Mouse (Mus musculus) cerebellum, adult 9-11 months (tissue): Measurements from ENCODE around the gene Gm10563.
"Not testable (repeated sequence)": the region's sequence is repeated elsewhere in the genome, so short reads cannot be mapped to it uniquely, and the experiment has no call there.

Source experiments
- DNase-seq: peaks from one replicate; pipeline ENCODE4 v3.0.0; 2022

Gm10563 gene

GRCm38 (mm10) chr4:155645308-155645707 is at the start of gene Gm10563:
TSS of gene Gm10563 (minus strand) at chr4:155645408.
- not testable (repeated sequence) for DNase-seq

- DNase-seq = peak; percentile 87
Observed at GRCm38 (mm10) chr4:155694482-155695401, 49.5 kb upstream of the Gm10563 start.

GRCm38 (mm10) chr4:155694111-155694481 is 48.9 kb upstream of the Gm10563 start, which contains the start of gene Fndc10:
TSS of gene Fndc10 (plus strand) at chr4:155694342.
- DNase-seq = peak; percentile 90

DNA sequence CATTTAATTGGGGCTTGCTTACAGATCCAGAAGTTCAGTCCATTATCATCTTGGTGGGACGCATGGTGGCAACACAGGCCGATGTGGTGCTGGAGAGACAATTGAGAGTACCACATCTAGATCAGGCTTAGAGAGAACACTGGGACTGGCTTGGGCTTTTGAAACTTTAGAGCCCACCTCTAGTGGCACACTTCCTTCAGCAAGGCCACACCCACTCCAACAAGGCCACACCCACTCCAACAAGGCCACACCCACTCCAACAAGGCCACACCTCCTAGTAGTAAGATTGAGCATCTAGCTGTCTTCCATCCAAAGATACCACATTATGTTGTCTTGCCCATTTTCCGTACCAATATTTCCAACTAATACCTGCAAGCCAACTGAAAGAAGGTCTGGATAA is 47.2 kb upstream of the Gm10563 start:
- DNase-seq = no peak

DNA sequence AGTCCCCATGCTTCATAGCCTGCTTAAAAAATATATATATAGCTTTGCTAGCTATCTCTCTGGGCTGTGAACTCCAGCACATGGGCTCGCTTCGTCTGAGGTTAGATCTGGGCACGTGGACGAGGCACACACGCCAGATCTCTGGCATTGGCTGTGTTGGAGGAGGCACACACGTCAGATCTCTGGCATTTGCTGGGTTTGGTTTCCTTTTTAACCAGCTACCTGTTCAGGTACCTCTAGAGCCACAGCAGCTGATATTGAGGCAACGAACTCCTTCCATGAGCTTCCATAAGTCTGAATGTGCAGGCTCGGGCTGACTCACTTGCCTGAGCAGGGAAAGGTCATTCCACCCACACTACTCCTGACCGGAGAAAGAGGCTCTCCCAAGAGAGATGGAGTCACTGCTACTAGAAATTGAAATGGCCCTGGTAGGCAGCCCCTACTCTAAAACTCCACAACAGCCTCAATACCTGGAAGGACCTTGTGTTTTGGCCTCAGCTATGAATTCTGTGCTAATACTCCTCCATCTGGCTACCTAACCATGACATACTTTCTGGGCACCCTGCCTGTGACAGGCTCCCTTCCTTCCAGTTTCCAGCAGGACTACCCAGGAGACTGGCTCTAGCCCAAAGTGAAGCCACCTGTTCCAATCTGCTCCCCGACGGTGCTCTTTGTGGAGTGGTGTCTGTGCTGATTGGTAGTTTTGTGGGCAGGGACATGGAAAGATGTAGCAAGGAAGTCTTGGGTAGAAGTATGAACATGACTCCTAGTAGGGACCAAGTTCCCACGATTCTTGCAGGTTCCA is 45.6 kb upstream of the Gm10563 start:
- DNase-seq = peak; percentile 99

DNA sequence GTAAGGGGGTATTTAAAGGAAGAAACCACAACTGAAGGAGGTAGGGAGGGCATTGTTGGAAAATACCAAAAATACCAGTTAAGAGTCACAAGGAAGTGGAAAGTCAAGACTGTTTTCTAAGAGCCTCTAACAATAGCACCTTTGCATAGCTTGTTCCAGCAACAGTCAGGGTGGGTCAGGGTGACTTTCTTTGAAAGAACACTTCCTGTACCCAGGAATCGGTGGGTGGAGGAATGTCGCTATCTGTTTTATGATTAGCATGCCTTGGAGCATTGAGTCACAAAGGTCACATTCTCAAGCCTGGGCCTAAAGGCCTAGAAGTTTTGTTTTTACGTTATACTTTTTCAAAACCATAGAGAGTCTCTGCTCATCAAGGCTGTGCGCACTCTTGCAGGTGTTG is 42.6 kb upstream of the Gm10563 start:
- peak; percentile 17 for DNase-seq

DNA sequence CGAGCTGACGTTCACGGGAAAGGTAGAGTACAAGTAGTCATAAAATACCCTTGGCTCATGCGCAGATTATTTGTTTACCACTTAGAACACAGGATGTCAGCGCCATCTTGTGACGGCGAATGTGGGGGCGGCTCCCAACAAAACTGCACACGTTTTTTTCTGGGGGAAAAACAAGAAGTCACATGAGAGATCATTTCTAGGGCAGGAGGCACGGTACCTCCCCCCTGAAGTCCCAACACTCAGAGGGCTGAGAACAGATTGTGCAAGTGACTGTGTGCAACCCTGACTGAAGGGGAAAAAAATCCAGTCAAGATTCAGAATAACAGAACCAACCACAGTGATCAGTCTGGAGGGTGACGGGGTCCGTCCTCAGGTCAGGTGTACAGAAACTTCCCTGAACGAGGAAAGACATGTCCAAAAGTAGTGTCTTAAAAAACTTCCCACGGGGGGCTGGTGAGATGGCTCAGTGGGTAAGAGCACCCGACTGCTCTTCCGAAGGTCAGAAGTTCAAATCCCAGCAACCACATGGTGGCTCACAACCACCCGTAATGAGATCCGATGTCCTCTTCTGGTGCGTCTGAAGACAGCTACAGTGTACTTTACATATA is 38.6 kb upstream of the Gm10563 start:
- not testable (repeated sequence) for DNase-seq

GRCm38 (mm10) chr4:155675991-155676390 is 30.8 kb upstream of the Gm10563 start:
- DNase-seq = peak; percentile 70

GRCm38 (mm10) chr4:155672082-155672481 is 26.9 kb upstream of the Gm10563 start:
- DNase-seq = no peak

- DNase-seq = peak; percentile 67
Observed at GRCm38 (mm10) chr4:155670236-155670635, 25.0 kb upstream of the Gm10563 start.

DNA sequence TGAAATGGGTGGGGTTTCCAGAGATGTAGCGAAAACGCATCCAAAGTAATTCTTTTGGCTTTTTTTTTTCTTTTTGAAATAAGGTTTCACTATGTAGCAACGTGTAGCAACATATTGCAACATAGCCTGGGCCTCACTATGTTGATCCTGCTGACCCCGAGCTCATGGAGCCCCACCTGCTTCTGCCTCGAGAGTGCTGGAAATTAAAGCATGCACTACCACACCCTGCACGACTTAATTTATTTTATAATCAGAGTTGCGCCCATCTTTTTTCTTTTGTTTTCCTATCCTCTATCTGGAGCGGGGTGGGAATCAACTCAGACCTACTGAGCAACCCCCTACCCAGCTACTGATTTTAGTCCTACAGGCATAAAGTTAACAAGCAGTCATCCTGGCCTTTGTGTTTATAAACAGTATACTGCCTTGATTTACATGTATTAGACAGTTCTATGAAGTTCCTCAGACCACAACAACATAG is 24.4 kb upstream of the Gm10563 start:
- DNase-seq = no peak

DNA sequence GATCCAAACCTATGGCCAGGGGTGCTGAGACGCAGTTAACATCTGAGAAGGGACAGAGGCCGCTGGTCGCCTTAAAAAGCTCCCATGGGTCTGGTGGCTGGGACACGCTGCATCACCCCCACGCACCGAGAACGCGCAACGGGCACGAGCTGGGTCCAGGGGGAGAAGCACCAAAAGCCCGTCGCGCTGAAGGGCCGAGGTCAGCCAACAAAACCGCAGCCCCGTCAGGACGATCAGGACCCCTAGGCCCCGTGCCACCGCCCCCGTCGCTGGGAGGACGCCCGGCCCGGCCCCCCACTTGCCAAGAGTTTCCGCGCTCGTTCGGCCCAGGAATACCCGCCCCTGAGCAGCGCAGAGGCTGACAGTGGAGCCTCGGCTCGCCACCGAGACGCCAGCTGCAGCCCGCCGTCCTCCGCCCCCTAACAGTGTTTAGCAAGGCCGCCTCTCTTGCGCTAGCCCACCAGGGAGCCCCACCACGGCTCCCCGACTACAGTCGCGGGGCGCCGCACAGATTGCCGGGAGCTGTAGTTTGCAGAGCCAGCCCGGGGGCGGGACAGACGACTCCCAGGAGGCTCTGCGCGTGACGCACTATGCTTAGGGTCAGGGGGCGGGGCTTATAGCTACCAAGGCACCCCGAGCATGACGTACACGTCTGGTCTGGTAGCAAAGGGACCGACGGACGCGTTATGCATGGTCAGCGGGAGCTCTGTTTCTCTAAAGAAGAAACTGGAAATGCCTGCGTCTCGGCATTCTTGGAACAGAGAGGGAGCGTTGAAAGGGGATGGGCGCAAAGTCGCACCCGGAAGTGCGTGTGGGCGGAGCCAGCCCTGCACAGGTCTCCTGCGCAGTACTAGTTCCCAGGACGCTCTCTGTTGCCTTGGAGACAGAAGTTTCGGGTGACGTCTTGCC is 23.7 kb upstream of the Gm10563 start, which contains the start of gene Mib2:
TSS of gene Mib2 (minus strand) at position 510 of the 909 bp plus-strand sequence.
- DNase-seq = peak; percentile 98

GRCm38 (mm10) chr4:155666903-155667302 is 21.7 kb upstream of the Gm10563 start:
- DNase-seq = no peak

GRCm38 (mm10) chr4:155660641-155661040 is 15.4 kb upstream of the Gm10563 start:
- DNase-seq = no peak

DNA sequence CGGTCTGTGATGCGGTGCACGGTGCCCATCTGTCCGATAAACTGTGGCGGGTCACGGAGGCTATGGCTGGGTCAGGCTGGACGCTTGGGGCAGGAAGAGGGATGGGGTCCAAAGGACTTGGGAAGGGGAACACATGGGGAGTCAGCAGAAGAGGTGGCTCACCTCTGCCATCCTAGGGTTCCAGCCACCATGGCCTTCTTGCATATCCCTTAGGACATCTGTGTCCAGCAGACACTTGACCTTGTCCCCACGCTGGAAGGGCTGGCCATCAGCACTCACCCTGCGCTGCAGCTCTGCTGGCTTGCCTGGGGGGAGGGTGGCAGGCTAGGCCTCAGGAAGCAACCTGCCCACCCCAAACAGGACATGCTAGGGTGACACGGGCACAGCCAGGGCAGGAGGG is 13.8 kb upstream of the Gm10563 start:
- DNase-seq = peak; percentile 34

GRCm38 (mm10) chr4:155656214-155656751 is 11.1 kb upstream of the Gm10563 start:
- DNase-seq = peak; percentile 72

DNA sequence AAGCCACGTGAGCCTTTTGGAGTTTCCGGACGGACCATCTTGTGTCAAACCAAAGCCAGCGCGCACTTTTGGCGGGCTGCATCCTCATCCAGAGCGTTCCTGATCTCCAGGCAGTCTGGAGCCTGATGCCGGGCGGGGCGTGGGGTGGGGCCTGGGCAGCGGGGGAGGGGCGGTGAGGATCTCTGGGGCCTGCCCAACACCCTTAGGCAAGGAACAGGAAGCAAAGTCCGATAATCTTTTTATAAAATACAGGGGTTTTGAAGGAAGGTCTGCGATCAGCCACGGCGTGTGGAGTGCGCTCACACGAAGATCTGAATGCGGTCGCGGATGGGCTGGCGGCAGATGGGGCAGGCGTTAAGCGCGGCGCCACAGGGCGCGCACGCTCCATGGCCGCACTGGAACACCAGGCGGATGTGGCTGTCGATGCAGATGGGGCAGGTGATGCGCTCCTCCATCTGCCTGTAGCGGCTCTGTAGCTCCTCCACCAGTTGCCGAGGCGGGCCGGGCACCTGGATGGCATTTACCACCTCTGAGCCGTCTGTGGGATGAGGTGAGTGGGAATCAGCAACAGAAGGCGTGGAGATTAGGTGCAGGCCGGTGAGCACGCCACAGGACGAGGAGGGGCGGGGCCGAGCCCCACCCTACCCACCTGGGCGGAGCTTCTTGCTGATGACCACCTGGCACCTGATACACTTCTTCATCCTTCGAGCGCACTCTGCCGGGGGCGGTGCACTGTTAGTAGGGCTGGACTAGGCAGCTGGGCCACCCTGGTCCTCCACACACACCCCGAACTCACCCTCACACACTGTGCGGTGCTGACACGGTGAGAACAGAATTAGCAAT is 9.5 kb upstream of the Gm10563 start:
- peak; percentile 86 for DNase-seq

DNA sequence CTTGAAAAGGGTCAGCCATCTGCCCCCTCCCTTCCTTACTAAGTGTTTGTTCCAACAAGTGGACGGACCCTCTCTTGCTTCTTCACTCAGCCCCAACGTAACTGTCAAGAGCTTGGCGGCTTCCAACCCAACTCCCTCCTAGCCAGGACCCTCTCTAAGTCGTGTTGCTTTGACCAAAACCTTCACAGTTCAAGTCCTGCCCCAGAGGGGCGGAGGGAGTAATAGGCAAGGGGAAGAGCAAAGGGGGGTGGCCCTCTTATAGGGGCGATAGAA is 8.9 kb upstream of the Gm10563 start:
- no peak for DNase-seq

GRCm38 (mm10) chr4:155653451-155654182 is 8.4 kb upstream of the Gm10563 start:
- DNase-seq = peak; percentile 80

GRCm38 (mm10) chr4:155653086-155653450 is 7.9 kb upstream of the Gm10563 start, which contains the start of gene Mmp23:
TSS of gene Mmp23 (minus strand) at chr4:155653384.
- DNase-seq = no peak
